1 mouse cellular context compared by ENCODE assay signal in the genomic region with DNA sequence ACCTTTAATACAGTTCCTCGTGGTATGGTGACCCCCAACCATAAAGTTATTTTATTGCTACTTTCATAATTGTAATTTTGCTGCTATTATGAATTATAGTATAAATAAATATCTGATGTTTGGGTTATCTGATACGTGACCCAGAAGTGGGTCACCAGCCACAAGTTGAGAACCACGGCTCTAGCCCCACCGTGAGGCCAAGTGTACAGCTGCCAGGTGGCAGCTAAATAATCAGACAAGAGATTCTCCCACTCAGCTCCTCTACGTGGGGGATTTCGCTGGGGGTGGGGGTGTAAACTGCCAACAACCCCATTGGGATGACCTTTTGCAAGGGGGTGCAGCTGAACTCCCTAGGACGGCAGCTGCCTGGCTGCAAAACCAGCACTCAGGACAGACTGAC.
TF ChIP-seq lines count a peak whose summit lies in the region.

No protein-coding gene starts in this region.

TF ChIP-seq in MEL, 35 proteins besides CTCF, POLR2A, EP300 and RAD21:
- TF ChIP-seq SIN3A (IDR thresholded peaks at IDR 0.05; ENCODE audit: low read length): no peak
- TF ChIP-seq JUND (IDR thresholded peaks at IDR 0.05; ENCODE audit: low read depth, low read length): no peak
- no peak for TF ChIP-seq MEF2A (IDR thresholded peaks at IDR 0.05; ENCODE audit: extremely low read depth, insufficient replicate concordance, low read depth, low read length, poor library complexity, severe bottlenecking)
- no peak for TF ChIP-seq RCOR1 (IDR thresholded peaks at IDR 0.05; ENCODE audit: low read depth, low read length)
- no peak for TF ChIP-seq KAT2A (conservative IDR thresholded peaks at IDR 0.05; ENCODE audit: low read depth, low read length)
- TF ChIP-seq CHD1 (IDR thresholded peaks at IDR 0.05; ENCODE audit: low read depth, low read length): no peak
